Mouse (Mus musculus): Measurements from ENCODE around the gene Cic.

Cic gene

DNA sequence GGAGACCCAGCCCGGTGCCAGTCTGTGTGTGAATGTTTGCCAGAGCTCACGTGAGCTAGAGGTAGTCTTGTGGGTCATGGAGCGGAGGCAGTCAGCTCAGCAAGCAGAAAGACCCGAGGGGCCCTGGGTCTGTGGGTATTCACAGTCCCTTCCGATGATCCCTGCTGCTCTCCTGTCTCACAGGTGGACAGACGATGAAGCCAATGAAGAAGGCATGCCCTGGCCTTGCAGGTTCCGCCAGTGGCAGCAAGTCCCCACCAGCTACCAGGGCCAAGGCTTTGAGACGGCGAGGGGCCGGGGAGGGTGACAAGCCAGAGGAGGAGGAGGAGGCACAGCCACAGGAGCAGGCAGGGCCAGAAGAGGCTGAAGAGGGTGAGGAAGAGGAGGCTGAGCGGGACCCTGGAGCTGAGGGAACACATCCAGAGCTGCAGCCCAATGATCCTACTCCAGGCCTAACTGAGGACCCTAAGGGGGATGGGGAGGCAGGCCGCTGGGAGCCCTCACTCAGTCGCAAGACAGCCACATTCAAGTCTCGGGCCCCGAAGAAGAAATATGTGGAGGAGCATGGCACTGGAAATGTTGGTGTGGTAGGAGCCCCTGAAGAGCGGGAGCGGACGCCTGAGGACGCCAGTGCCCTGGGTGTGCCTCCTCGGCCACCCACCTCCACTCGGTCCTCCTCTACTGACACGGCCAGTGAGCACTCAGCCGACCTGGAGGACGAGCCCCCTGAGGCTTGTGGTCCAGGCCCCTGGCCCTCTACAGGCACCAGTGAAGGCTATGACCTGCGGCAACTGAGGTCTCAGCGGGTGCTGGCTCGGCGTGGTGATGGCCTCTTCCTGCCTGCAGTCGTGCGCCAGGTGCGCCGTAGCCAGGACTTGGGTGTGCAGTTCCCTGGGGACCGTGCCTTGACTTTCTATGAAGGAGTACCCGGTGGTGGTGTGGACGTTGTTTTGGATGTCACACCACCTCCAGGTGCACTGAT, 3.4 kb downstream of the Cic start:
- DNase-seq: peak in 1 of 2 experiments; percentile 16

DNA sequence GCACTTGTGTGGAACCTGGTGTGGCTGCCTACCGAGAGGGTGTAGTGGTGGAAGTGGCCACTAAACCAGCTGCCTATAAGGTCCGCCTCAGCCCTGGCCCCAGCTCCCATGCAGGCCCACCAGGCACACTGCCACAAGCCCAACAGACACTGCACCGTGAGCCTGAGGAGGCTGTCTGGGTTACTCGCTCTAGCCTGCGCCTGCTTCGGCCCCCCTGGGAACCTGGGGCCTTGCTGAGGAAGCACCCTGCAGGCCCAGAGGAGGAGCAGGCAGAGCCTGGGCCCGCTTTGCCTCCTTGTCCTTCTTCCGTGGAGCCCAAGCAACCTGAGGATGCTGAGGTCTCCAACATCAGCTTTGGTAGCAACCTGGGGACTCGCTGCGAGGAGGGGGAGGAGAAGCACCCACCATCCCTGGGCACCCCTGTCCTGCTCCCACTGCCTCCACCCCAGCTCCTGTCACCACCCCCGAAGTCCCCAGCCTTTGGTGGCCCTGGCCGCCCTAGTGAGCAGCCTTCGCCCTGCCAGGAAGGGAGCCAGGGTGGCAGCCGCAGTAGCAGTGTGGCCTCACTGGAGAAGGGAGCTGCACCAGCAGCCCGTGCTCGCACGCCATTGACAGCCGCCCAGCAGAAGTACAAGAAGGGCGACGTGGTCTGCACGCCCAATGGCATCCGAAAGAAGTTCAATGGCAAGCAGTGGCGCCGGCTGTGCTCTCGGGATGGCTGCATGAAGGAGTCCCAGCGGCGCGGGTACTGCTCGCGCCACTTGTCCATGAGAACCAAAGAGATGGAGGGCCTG, 4.3 kb downstream of the Cic start:
- peak in 1 of 2 experiments; percentile 18 for DNase-seq

DNA sequence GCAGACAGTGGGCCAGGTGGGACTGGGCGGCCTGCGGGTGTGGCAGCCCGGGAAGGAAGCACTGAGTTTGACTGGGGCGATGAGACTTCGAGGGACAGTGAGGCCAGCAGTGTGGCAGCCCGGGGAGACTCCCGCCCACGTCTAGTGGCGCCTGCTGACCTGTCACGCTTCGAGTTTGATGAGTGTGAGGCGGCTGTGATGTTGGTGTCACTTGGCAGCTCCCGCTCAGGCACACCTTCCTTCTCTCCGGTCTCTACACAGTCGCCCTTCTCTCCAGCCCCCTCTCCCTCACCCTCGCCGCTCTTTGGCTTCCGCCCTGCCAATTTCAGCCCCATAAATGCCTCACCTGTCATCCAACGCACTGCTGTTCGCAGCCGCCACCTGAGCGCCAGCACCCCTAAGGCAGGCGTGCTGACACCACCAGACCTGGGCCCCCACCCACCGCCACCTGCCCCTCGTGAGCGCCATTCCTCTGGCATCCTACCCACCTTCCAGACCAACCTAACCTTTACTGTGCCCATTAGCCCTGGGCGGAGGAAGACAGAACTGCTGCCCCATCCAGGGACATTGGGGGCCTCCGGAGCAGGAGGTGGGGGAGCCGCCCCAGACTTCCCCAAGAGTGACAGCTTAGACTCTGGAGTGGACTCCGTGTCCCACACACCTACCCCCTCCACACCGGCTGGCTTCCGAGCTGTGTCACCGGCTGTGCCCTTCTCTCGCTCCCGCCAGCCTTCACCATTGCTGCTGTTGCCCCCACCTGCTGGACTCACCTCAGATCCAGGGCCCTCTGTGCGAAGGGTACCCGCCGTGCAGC, 5.1 kb downstream of the Cic start:
- DNase-seq: peak in 1 of 2 experiments; percentile 16

DNA sequence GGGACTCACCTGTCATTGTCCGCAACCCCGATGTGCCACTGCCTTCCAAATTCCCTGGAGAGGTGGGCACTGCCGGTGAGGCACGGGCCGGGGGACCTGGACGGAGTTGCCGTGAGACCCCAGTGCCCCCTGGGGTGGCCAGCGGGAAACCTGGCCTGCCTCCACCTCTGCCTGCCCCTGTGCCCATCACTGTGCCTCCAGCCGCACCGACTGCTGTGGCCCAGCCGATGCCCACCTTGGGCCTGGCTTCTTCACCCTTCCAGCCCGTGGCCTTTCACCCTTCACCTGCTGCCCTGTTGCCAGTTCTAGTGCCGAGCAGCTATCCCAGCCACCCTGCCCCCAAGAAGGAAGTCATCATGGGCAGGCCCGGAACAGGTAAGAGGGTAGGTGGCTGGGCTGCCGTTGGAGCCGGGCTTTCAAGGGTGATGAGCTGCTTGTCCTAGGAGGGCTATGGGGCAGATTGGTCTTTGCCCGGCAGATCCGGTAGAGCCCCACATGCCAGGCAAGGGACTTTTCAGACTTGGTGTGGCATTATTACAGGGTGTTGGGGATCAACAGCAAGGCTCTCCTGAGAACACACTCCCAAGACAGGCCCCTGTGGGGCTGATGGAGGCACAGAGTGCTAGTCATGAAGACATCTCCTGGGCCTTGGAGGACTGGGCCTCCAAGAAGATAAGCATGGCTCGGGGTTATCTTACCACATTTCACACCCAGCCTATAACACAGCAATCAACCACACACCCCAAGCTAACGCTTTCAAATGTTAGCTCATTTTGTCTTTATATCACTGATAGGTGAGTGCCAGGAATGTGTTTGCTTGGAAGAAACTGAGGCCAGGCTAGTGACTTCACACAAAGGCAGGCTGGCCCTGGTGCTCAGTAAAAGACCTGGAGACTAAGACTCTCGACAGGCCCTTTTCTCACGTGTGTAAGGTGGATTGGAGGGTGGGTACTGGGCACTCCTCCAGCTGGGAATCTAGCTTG, 6.0 kb downstream of the Cic start:
- DNase-seq: no peak

DNA sequence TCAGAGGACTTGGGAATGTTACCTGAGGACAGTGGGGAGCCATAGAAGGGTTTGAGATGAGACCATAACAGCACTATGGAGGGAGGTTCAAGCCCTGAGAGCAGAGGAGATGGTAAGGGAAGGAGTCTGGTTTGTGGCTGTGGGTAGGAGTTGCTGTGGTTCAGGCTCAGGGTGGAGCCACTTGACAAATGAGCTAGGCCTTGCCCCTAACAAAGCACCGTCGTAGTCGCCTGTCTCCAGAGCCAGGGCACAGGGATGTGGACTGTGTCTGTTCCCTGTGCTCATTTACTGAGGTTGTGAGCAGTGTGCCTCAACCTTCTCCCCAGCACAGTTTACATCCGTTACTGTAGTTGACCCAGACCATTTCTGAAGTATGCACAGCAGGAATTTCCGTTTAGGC, 7.1 kb downstream of the Cic start:
- peak in 1 of 2 experiments; percentile 24 for DNase-seq

DNA sequence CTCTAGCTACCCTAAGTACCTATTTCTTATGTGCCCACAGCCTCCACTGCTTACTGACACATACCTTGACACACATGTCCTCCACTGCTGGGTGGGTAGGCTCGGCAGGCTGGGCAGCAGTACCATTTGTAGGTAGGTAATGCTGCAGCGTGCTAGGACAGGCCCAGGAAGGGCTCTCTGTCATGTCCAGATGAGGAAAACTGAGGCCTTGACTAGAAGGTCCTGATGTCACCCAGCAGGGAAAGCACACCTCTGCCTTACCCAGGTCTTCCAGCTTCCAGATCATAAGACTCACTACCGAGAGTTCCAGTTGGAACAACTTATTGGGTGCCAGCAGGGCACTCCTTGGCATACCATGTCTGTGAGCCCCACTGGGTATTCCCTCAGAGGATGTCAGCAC, 7.5 kb downstream of the Cic start:
- no peak for DNase-seq

DNA sequence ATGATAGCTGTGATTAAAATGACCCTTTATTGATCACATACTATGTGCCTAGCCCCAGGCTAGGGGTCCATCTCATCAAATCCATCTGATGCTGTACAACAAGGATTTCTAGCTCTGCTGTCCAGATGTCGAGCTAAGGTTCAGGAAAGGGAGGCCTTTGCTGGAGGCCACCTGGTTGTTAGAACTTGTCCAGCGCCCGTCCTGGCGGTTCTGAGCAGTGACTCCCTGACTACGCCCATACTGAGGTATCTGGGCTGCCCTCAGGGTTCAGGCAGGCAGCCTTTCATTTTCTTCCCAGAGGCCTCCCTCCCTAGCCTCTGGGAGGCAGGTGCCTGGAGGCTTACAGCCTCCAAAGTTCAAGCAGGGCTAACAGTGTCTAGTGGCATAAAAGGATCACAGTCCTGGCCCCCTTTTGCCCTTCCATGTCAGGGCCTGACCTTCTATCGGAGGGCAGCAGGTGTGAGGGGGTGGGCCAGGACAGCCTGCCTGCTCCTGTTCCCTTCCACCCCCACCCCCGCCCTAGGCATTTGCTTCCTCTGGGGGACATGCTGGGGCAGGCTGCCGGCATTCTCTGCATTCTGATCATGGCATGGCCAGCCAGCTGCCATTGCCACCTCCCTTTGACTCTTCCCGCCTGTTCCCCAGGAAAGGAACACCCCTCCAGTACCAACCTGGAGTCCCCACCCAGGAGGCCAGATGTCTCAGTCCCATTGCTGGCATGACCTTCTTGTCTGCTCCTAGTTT, 8.2 kb downstream of the Cic start:
- DNase-seq: peak in 1 of 2 experiments; percentile 10

DNA sequence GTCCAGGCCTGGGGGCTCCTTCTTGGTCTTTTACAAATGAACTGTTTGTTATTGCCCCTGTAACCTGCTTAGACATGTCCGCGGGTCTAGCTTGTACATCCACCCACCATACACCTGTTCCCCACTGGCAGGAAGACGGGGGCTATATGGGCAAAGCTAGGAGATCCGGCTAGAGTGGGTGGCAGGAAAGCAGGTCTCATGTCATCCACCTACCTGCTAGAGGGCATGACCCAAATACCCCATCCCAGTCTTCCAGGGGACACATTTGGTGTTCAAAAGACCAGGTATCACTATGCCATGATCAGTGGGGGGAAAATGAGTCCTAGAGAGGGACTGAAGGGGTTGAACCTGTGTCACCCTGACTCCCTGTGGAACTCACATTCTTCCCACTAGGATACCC, 9.9 kb downstream of the Cic start:
- DNase-seq: peak in 1 of 2 experiments; percentile 32

DNA sequence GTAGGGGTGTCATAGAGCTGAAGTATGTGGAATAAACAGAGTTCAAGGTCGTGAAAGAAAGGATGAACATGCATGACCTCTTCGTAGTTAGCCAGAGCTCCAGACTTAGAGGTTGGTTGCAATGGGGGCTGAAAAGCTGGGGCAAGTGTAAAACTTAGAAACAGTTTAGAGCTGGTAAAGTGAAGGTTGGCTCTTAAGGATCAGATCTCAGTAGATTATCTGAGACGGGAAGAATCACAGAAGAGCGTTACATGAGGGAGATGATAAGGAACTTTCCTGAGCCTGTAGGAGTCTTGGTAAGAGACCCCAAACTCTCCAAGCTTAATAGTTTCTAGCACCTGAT, 10.5 kb downstream of the Cic start:
- DNase-seq: no peak

DNA sequence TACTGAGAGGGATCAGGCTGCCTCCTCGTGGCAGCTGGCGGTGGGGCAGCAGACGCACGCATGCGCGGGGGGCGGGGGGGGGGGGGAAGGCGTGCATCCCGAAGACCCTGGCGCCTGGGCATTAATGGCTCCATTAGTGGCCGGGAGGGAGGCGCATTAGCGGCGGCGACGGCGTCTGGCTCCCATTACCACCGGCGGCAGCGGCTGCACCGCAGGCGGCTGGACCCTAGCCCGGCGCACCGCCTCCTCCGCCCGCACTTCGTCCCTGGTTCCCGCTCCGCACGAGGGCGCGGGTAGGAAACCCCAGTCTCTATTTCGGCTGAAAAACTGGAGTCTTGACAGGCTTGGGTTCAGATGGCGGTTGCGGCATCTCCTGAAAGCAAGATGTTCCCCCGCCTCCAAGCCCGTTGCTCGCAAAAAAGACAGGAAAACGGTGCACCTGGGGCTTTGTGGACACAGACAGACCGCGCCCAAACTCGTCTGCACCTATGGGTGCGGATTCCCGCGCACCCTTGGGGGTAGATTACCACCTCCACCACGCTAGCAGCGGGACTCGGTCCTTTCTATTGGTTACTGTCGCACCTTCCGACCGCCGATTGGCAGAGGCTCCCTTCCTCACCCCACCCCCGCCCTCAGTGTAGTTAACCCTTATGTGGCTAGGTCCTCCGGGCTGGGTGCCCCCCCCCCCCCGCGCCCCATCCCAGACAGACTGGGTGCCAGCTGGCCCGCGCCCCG, 11.0 kb downstream of the Cic start:
- peak; percentile 89 to 96 for DNase-seq

DNA sequence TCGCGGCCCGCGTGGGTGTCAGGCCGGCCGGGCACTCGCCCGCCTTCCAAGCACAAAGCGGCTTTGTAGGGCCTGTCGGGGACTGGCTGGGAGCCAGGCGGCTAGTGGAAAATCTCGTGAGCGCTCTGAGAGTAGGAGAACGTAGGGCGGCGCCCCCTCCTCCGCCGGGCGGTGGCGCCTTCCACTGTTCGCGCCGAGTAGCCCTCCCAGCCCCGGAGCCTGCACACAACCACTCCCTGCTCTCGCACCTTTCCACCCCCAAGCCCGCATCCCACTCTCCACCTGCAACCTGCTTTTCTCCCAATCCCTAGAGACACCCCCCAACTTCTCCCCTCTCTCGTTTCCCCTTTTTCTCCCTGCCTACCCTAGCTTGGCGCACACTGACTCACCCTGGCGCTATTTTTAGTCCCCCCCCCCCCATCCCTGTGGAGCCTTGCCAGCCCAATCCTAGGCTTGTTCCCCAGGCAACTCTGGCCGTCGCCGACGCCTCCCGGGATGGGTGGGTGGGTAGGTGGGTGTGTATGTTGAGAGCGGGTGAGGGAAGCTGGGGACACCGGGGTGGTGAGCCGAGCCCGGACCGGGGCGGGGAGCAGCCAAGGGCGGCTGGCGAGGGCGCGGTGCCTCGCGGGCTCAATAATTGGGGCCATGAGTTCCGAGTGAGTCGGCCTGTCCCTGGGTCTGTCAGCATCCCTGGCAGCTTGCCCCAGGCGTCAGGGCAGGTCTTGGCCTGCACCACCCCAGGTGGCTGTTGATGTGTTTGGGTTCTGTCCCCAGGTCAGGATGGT, 11.8 kb downstream of the Cic start:
- DNase-seq: peak; percentile 76 to 83

DNA sequence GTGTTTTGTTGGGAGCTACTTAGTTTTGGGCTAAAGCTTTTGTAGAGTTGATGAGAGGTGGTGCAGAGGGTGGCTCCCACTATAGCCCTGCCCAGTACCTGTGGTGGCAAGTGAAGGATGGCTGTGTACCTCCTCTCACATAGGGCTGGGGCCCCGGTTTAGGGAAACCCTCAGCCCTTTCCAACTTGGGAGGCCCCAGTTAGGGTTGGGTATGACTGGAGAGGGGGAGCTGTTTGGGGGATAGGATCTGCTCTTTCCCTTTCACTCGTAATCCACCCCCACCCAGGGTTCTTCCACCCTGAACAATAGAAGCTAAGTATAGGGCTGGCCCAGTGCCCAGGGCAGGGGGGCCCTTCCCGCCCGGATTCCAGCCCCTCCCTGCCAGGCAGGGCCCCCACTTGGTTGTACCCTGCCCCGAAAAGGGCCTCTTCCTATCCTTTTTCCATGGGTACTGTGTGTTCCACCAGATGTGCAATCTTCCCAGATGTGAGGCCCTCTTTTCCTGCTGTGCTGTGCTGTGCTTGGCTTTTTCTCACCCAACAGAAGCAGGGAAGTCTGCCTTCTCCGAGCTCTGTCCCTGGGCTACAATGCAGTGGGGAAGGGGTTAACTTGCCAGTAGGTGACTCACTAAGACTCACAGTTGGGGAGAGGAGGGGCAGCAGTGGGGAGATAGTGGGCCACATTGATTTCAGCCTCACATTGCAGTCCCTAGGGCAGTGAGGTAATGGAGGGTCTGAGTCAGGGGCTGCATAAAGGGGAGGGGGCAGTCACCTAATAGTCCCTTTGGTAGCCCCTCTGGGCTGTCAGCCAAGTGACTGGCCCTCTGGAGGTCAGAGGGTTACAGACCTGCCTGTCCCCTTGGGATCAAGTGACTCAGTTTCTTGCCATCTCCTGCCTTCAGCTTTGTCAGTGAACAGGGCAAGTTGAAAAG, 12.6 kb downstream of the Cic start:
- peak in 1 of 2 experiments; percentile 55 for DNase-seq

DNA sequence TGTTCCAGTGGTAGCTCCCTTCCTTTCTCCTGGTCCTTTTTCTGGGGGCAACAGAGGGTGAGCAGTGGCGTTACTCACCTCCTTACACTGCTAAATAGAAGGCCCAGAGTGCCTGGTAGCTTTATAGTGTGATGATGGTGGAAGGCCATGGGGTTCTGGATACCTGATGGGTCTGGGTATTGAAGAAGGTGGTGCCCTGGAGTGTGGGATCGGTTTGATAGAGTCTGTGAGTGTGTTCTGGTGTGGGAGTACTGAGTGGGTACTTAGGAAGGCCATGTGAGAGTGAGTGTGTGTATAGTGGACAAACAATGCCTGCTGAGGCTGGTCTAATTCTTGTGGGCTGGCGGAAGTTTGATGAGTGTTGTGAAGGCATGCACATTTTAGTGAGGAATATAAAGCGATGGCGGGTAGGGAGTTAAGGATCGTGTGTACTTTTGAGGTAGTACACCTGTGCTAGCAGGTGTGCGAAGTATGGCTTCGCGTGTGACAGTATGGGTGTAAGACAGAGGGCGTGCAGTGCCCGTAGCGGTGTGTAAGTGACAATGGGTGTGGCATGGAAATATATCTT, 13.7 kb downstream of the Cic start:
- peak in 1 of 2 experiments; percentile 21 for DNase-seq

DNA sequence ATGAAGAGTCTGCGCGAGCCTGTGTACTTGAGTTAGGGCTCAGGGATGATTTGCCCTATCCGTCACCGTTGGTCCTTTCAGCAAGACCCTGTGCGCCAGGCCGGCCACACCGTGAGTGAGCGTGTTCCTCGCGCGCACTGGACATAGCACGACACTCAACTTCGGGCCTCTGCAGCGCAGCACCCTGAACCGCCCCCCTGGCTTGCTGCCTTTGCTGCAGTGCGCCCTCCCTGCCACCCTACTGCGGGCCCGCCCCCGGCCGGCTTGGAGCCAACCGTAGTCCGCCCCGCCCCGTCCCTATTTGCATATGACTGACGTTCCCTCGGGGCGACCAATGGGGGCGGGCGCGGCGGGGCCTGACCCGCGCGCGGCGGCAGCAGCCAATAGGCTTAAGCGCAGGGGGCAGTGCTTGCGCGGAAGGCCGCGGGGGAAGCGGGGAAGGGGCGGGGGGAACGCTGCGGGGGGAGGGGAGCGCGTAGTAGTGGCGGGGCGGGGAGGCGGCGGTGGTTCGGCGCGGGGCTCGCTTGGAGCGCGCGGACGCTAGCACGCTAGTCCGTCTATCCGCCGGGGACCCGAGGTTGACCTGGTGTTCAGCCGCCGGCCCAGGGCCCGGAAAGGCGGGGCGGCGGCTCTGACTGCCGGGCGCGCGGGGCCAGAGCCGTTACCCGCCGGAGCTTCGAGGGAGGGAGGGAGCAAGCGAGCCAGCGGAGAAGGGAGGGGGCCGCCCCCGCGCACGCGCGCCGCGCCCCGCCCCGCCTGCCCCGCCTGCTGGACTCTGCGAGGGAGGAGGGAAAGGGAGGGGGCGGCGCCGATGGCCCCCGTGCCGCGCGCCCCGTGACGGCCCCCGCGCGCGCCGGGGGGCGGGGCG, 14.5 kb downstream of the Cic start:
- DNase-seq: peak; percentile 96 to 98

DNA sequence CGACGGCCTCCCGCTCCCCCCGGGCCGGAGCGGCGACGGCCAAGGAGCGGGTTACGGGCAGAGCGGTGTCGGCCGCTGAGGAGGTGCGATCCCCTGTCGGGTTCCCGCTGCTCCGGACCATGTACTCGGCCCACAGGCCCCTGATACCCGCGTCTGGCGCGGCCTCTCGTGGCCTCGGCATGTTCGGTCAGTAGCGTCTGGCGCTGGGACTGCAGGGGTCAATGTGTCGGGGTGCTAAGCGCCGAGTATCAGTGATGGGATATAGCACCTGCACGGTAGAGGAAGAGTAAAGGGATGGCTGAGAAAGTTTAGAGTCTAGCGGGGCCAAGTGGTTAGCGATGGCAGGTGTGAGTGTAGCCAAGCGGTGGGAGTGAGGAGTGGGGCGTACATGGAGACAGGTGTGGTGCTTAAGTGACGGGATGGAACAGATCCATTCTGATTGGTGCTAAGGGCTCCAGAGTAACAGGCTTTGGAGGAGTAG, 15.3 kb downstream of the Cic start:
- peak in 1 of 2 experiments; percentile 62 for DNase-seq

DNA sequence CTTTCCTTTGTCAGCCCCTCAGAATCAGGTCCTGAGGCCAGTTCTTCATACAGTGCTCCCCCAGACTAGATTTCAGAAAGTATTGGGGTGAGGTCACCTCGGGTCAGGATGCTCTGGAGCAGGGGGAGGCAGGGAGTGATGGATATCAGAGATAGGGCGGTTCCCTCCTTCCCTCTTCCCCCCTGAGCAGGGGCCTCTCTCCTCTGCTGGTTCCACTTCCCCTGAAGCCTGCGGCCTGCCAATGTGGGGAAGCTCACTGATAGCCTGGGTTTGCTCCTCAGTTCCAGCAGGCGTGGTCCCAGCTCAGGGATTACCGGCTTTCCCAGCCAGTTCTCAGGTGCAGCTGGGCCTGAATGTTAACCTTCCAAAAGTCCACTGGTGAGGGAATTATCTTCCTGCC, 16.1 kb downstream of the Cic start:
- DNase-seq: peak in 1 of 2 experiments; percentile 19

DNA sequence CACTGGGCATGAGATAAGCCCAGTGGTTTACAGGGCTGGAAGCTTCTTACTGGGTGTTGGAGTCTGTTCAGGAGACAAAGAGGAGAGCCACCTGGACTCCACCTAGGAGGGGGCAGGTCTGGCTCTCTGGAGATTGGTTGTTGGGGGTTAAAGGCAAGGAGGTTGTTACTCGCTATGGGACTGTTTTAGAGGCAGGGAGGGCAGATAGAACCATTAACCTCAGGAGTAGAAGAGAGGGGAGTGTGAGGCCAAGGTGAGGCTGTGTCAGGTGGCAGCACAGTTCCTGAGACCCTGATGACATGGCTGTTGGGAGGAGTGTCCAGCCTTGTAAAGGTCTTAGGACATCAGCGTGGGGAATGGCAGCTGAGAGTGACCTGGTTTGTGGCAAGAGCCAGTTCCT, 16.7 kb downstream of the Cic start:
- no peak for DNase-seq

Measured in thymus, adult 18-20 months (tissue).